Mouse (Mus musculus) E14TG2a.4 (cell line): ENCODE data around the gene Cep152.
A peak's percentile ranks its signal among the peaks of the same experiment; 100 is the strongest.

Experiments used
- CTCF ChIP-seq: conservative IDR thresholded peaks from 2 replicates; pipeline ENCODE4 v1.5.1; 2014; ENCODE audit warnings: low read length
- NANOG ChIP-seq: IDR thresholded peaks from 2 replicates; pipeline ENCODE4 v1.6.1; 2014; ENCODE audit warnings: borderline replicate concordance, low read length, mixed read lengths
- POU5F1 ChIP-seq: IDR thresholded peaks from 2 replicates; pipeline ENCODE4 v1.6.1; 2014; ENCODE audit warnings: low read length, borderline replicate concordance

DNA sequence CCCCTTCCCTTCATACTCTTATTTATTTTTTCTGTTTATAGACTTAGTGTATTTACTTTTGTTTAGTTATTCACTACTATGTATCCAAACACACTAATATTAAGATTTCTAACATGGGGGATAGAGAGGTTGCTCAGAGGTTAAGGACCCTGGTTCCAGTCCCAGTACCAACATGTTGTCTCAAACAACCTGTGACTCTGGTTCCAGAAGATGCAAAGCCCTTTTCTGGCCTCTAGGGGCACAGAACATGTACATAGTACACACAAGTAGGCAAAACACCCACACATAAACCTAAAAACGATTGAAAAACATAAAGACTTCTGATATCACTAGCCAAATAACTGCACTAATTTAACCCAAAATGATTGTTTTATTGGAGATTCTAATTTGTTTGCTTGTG lies 45.9 kb upstream of the Cep152 start:
- peak; percentile 40 for TF ChIP-seq CTCF
- no peak for TF ChIP-seq NANOG
- TF ChIP-seq POU5F1, result no peak
